Mouse (Mus musculus): ENCODE measurements around the gene Gm20388.

The Gm20388 gene

GRCm38 (mm10) chr8:122849152-122849910 is 2938.7 kb downstream of the Gm20388 start:
- DNase-seq, result no peak

GRCm38 (mm10) chr8:122850641-122851240 is 2940.1 kb downstream of the Gm20388 start:
- no peak for DNase-seq

GRCm38 (mm10) chr8:122851692-122852545 is 2941.3 kb downstream of the Gm20388 start:
- no peak for DNase-seq

- DNase-seq, result no peak
Measured at GRCm38 (mm10) chr8:122852546-122852905, 2941.9 kb downstream of the Gm20388 start.

GRCm38 (mm10) chr8:122853340-122853771 is 2942.7 kb downstream of the Gm20388 start:
- no peak for DNase-seq

GRCm38 (mm10) chr8:122854388-122854787 is 2943.7 kb downstream of the Gm20388 start:
- no peak for DNase-seq

- DNase-seq, result no peak
Measured at GRCm38 (mm10) chr8:122855123-122855522, 2944.5 kb downstream of the Gm20388 start.

GRCm38 (mm10) chr8:122856288-122856687 is 2945.6 kb downstream of the Gm20388 start:
- no peak for DNase-seq

- DNase-seq, result no peak
Measured at GRCm38 (mm10) chr8:122859843-122860242, 2949.2 kb downstream of the Gm20388 start.

- no peak for DNase-seq
Measured at GRCm38 (mm10) chr8:122864719-122865129, 2954.1 kb downstream of the Gm20388 start.

- DNase-seq, result no peak
Measured at GRCm38 (mm10) chr8:122865441-122865840, 2954.8 kb downstream of the Gm20388 start.

GRCm38 (mm10) chr8:122866231-122866630 is 2955.6 kb downstream of the Gm20388 start:
- no peak for DNase-seq

GRCm38 (mm10) chr8:122867982-122868381 is 2957.3 kb downstream of the Gm20388 start:
- DNase-seq, result no peak

GRCm38 (mm10) chr8:122870377-122870863 is 2959.8 kb downstream of the Gm20388 start:
- DNase-seq, result peak; percentile 73 to 76

GRCm38 (mm10) chr8:122871663-122872062 is 2961.0 kb downstream of the Gm20388 start:
- DNase-seq, result no peak

GRCm38 (mm10) chr8:122873171-122873570 is 2962.5 kb downstream of the Gm20388 start:
- DNase-seq, result peak in 1 of 2 experiments; percentile 35

GRCm38 (mm10) chr8:122875186-122875585 is 2964.5 kb downstream of the Gm20388 start:
- DNase-seq, result no peak

- no peak for DNase-seq
Measured at GRCm38 (mm10) chr8:122878231-122878630, 2967.6 kb downstream of the Gm20388 start.

GRCm38 (mm10) chr8:122880302-122880701 is 2969.7 kb downstream of the Gm20388 start:
- no peak for DNase-seq

- DNase-seq, result no peak
Measured at GRCm38 (mm10) chr8:122883671-122884070, 2973.0 kb downstream of the Gm20388 start.

GRCm38 (mm10) chr8:122891440-122891839 is 2980.8 kb downstream of the Gm20388 start:
- no peak for DNase-seq

GRCm38 (mm10) chr8:122893451-122893850 is 2982.8 kb downstream of the Gm20388 start:
- no peak for DNase-seq

- no peak for DNase-seq
Measured at GRCm38 (mm10) chr8:122896317-122896716, 2985.7 kb downstream of the Gm20388 start.
